In the genomic region with DNA sequence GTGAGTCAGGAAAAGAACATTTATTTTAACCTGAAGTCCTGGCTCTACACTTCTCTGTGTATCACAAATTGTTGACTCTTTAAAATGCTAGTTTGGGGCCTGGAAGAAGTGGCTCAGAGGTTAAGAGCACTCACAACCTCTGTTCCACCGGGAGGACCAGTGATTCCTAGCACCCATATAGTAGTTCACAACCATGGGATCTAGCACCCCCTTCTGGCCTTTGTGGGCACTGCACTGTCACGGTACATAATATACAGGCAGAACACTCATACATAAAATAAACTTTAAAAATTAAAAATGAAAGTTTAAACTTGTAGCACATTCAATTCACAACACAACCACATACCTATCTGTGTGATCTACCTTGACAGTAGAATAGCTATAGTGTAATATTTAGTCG, we compare ENCODE assay signal across 9 mouse cellular contexts. TPM values are rescaled to one million over a fixed set of nuclear protein-coding genes. Genes with fewer than 3 reads are reported as not detected.
DNase-seq lines count a peak whose midpoint lies in the region; ATAC-seq and TF ChIP-seq lines count a peak whose summit lies in the region.
"Had no signal": no experiment of that assay in that cellular context is flagged by ENCODE, and none has a peak within 500 bp of the region (broad histone marks: within the 10 kb centered on the region; RNA-seq: fewer than 3 reads in every experiment).

No protein-coding gene starts in this region.

- H3K79me3 ChIP-seq in C2C12 (ENCODE audit: low read depth) = no peaks in the 10 kb centered on the region

- H3K27ac ChIP-seq in heart, postnatal 0 days (ENCODE audit: low read depth) = no peak overlapping the region
- no peak overlapping the region for H3K27ac ChIP-seq in small intestine, adult 2 months (ENCODE audit: insufficient read depth, low read depth, low read length)
- no peak overlapping the region for H3K27ac ChIP-seq in forebrain, embryonic 12.5 days
- H3K27ac ChIP-seq: embryonic facial prominence, embryonic 15.5 days had no signal

- no peak for ATAC-seq in heart, postnatal 0 days (ENCODE audit: insufficient read depth, low read depth)
- ATAC-seq in forebrain, embryonic 12.5 days (ENCODE audit: low FRiP score) = no peak

- H3K4me2 ChIP-seq in heart, postnatal 0 days (ENCODE audit: low read depth, low read length) = no peak overlapping the region
- no peak overlapping the region for H3K4me2 ChIP-seq in forebrain, embryonic 12.5 days
- H3K4me2 ChIP-seq: embryonic facial prominence, embryonic 15.5 days had no signal

- no peak overlapping the region for H3K4me3 ChIP-seq in heart, postnatal 0 days (ENCODE audit: low read depth, low read length)
- H3K4me3 ChIP-seq in C2C12 (ENCODE audit: insufficient read depth, poor library complexity, severe bottlenecking) = no peak overlapping the region
- H3K4me3 ChIP-seq in small intestine, adult 2 months (ENCODE audit: low read depth, low read length) = no peak overlapping the region
- H3K4me3 ChIP-seq in forebrain, embryonic 12.5 days (replicated peaks) = no peak overlapping the region
- H3K4me3 ChIP-seq: embryonic facial prominence, embryonic 15.5 days had no signal

- H3K79me2 ChIP-seq in C2C12 (ENCODE audit: control insufficient read depth, insufficient read depth) = no peaks in the 10 kb centered on the region

- H3K27me3 ChIP-seq in heart, postnatal 0 days (ENCODE audit: control insufficient read depth, insufficient read depth, low read length) = no peaks in the 10 kb centered on the region
- H3K27me3 ChIP-seq in C2C12 (ENCODE audit: control insufficient read depth, insufficient read depth, insufficient read length) = peaks cover 3% of the 10 kb centered on the region
- H3K27me3 ChIP-seq in small intestine, adult 2 months (ENCODE audit: control insufficient read depth, insufficient read depth, low read length) = no peaks in the 10 kb centered on the region
- no peaks in the 10 kb centered on the region; the same call in none of the 2 replicates for H3K27me3 ChIP-seq in forebrain, embryonic 12.5 days
- H3K27me3 ChIP-seq: embryonic facial prominence, embryonic 15.5 days had no signal

- H3ac ChIP-seq in C2C12 (ENCODE audit: control insufficient read depth, insufficient read length, low read depth) = no peak overlapping the region

- TF ChIP-seq EP300 in heart, postnatal 0 days (IDR thresholded peaks at IDR 0.05; ENCODE audit: low read depth) = no peak

- DNase-seq in heart, postnatal 0 days (ENCODE audit: low spot score) = no peak
- no peak for DNase-seq in heart, adult 9 months (ENCODE audit: low spot score in 2 of 2)
- DNase-seq in ZHBTc4 (ENCODE audit: low read depth, low spot score) = peak; percentile 84
- DNase-seq in induced T-regulatory cell, adult 2 months (ENCODE audit: low read depth) = peak; percentile 79
- DNase-seq in right cerebral cortex, postnatal 14 days = no peak

- H3K36me3 ChIP-seq in heart, postnatal 0 days (replicated peaks; ENCODE audit: control insufficient read depth, insufficient read depth, low read length) = no peaks in the 10 kb centered on the region
- no peaks in the 10 kb centered on the region for H3K36me3 ChIP-seq in C2C12 (ENCODE audit: control insufficient read depth, insufficient read depth)
- no peaks in the 10 kb centered on the region for H3K36me3 ChIP-seq in small intestine, adult 2 months (ENCODE audit: control insufficient read depth, insufficient read depth, low read length)
- no peaks in the 10 kb centered on the region for H3K36me3 ChIP-seq in forebrain, embryonic 12.5 days (replicated peaks)
- H3K36me3 ChIP-seq: embryonic facial prominence, embryonic 15.5 days had no signal

- no peak overlapping the region for H3K9ac ChIP-seq in heart, postnatal 0 days (replicated peaks; ENCODE audit: low read depth, low read length)
- no peak overlapping the region for H3K9ac ChIP-seq in forebrain, embryonic 12.5 days
- H3K9ac ChIP-seq: embryonic facial prominence, embryonic 15.5 days had no signal

- peak; percentile 38 for TF ChIP-seq CTCF in heart, postnatal 0 days (IDR thresholded peaks at IDR 0.05; ENCODE audit: low read depth)
- TF ChIP-seq CTCF in C2C12 (IDR thresholded peaks at IDR 0.05; ENCODE audit: control insufficient read depth, insufficient read depth, insufficient read length) = peak; percentile 22
- TF ChIP-seq CTCF in small intestine, adult 2 months (IDR thresholded peaks at IDR 0.05; ENCODE audit: extremely low read depth, insufficient read length, insufficient replicate concordance, low read depth, low read length) = peak; percentile 58; the same call in 1 of the 2 replicates

- H3K4me1 ChIP-seq in heart, postnatal 0 days (ENCODE audit: control insufficient read depth, insufficient read depth) = no peaks in the 10 kb centered on the region
- peaks cover 10% of the 10 kb centered on the region for H3K4me1 ChIP-seq in small intestine, adult 2 months (ENCODE audit: control insufficient read depth, insufficient read depth, insufficient read length, low read length)
- H3K4me1 ChIP-seq in forebrain, embryonic 12.5 days = peaks cover 17% of the 10 kb centered on the region

- H3K9me3 ChIP-seq in heart, postnatal 0 days (replicated peaks; ENCODE audit: control insufficient read depth, low read length) = peaks cover 8% of the 10 kb centered on the region
- H3K9me3 ChIP-seq in forebrain, embryonic 12.5 days = peaks cover 8% of the 10 kb centered on the region
- H3K9me3 ChIP-seq: embryonic facial prominence, embryonic 15.5 days had no signal

- 64% methylated on average over 3 of the region's 3 CpGs for WGBS in heart, postnatal 0 days
- WGBS in small intestine, adult 2 months = 59% methylated on average over 3 of the region's 3 CpGs
- 58% methylated on average over 3 of the region's 3 CpGs for WGBS in forebrain, embryonic 12.5 days

- no peak for TF ChIP-seq POLR2A in small intestine, adult 2 months (IDR thresholded peaks at IDR 0.05; ENCODE audit: low read depth, low read length)

TF ChIP-seq in C2C12, 6 proteins besides CTCF, POLR2A, EP300 and RAD21:
- no peak for TF ChIP-seq FOSL1 (IDR thresholded peaks at IDR 0.05; ENCODE audit: insufficient read depth, low read length, poor library complexity, severe bottlenecking)
- TF ChIP-seq MYOG (IDR thresholded peaks at IDR 0.05; ENCODE audit: control insufficient read depth, extremely low read depth, insufficient read length) = no peak
- no peak for TF ChIP-seq MAX (IDR thresholded peaks at IDR 0.05)
- TF ChIP-seq USF1 (IDR thresholded peaks at IDR 0.05; ENCODE audit: low read depth) = no peak
- no peak for TF ChIP-seq CEBPB (IDR thresholded peaks at IDR 0.05; ENCODE audit: low read depth)
- TF ChIP-seq MYOD1 (IDR thresholded peaks at IDR 0.05; ENCODE audit: control insufficient read depth, insufficient read length, low read depth) = no peak

RNA-seq across cellular contexts. Expression of gene Fam120a, which starts 53.9 kb away (rescaled TPM):
- 110 and 112 TPM in 2 replicates for total RNA-seq in heart, postnatal 0 days (2014; rRNA removed; ENCODE audit: low replicate concordance)
- polyA plus RNA-seq in heart, postnatal 0 days (2015; fragmentation: Nextera tagmentation; extraction: Ambion mirVana) = 13.4 and 13.9 TPM in 2 replicates
- 73.5 TPM for polyA plus RNA-seq in C2C12 (2012; fragmentation: generic; extraction: Trizol)
- polyA plus RNA-seq in small intestine, adult 2 months (2012; rRNA removed) = 56.5 and 80.1 TPM in 2 replicates
- 18.2 and 18.5 TPM in 2 replicates for polyA plus RNA-seq in forebrain, embryonic 12.5 days (2016; fragmentation: Nextera tagmentation; extraction: Ambion mirVana)

Comparison
In these comparisons a context has a peak if more than half of its experiments do, and no peak if none do; other contexts are left out.
1. DNase-seq: peak in ZHBTc4 (single experiment) and induced T-regulatory cell, adult 2 months (single experiment); none in heart, postnatal 0 days (single experiment), heart, adult 9 months (0 of 2) and right cerebral cortex, postnatal 14 days (single experiment).
2. Peak in every context shown above with its lines, with median percentiles within 50 percentile points of each other: CTCF ChIP-seq.